Mouse (Mus musculus) neural tube, embryonic 13.5 days (tissue): ENCODE data around the gene Rnf114. TPM values are rescaled to one million over a fixed set of nuclear protein-coding genes. Genes with fewer than 3 reads are reported as not detected.

Experiments
- ATAC-seq: fragments of 200-750 bp; cut with Nextera tagmentation; 2 replicates; pipeline ENCODE4 v1.8.0; 2017; ENCODE audit warnings: low read depth, mild to moderate bottlenecking, moderate TSS enrichment, moderate library complexity
- H3K27ac ChIP-seq: fragments of 300-500 bp; sonication (generic); replicated peaks from 2 replicates; pipeline ENCODE4 v1.5.1; 2015; ENCODE audit warnings: moderate library complexity, mild to moderate bottlenecking, inconsistent platforms
- H3K27me3 ChIP-seq: fragments of 300-500 bp; sonication (generic); 2 replicates; pipeline ENCODE4 v1.6.1; 2015; ENCODE audit warnings: mild to moderate bottlenecking, inconsistent platforms
- H3K36me3 ChIP-seq: fragments of 300-500 bp; sonication (generic); 2 replicates; pipeline ENCODE4 v1.6.1; 2015; ENCODE audit warnings: mild to moderate bottlenecking, inconsistent platforms
- H3K4me1 ChIP-seq: fragments of 300-500 bp; sonication (generic); replicated peaks from 2 replicates; pipeline ENCODE4 v1.6.1; 2015; ENCODE audit warnings: inconsistent platforms
- H3K4me2 ChIP-seq: fragments of 300-500 bp; sonication (generic); 2 replicates; pipeline ENCODE4 v1.6.1; 2015; ENCODE audit warnings: inconsistent platforms, mild to moderate bottlenecking, moderate library complexity
- H3K4me3 ChIP-seq: fragments of 300-500 bp; sonication (generic); 2 replicates; pipeline ENCODE4 v1.5.1; 2015; ENCODE audit warnings: mild to moderate bottlenecking, inconsistent platforms
- H3K9ac ChIP-seq: fragments of 300-500 bp; sonication (generic); 2 replicates; pipeline ENCODE4 v1.6.1; 2015; ENCODE audit warnings: moderate library complexity, mild to moderate bottlenecking, inconsistent platforms
- H3K9me3 ChIP-seq: fragments of 300-500 bp; sonication (generic); 2 replicates; pipeline ENCODE4 v1.6.1; 2016; ENCODE audit warnings: inconsistent platforms
- WGBS: fragments of 180-500 bp; shearing (Covaris S2); methylation state at CpG from one replicate; pipeline ENCODE4 v1.1.7; 2015; 5-methylcytosine and 5-hydroxymethylcytosine counted together
- polyA plus RNA-seq: library from polyadenylated mRNA; unstranded; fragments of >200 nt; fragmentation: Nextera tagmentation; extraction: Ambion mirVana; gene quantifications from 2 replicates; pipeline ENCODE4 v1.2.1, GENCODE M21; 2015

The Rnf114 gene
- polyA plus RNA-seq, 1 experiment from 2014 or later = 128 TPM

DNA sequence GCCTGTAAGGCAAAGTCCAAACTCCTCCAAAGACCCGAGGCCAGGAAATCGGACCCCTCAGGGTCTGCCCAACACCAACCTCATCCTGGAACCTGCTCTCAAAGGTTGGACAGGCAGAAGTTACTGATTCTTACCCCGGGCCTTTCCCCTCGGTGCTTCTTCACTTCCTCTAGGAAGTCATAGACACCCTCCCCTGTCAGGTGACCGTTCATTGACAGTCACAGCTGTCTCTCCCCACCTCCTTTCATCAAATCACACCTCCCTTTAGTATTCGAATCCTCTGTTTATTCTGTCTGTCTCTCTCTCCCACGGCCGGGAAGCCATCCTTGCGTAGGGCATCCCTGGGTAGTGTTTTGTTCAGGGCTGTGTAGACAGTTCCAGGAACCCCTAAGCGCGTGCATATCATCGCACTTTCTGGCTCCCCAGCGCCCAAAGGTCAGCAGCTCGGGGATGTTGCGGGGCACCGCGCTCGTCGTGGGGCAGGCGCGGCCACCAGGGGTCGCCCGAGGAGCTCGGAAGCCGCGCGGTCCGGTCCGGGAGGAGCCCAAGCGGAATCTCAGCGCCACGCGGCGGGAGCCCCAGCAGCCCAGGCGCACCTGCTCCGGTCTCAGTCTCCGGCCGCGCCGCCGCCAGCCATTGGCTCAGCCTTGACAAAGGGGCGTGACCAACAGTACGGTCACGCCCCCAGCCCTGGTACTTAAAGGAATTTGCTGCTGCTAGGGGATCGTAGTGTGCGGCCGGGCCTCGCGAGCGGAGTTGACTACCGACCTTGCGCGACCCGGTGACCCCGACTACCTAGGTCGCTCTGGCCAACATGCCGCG lies 45.2 kb downstream of the Rnf114 start, which contains the start of gene Snai1:
Snai1 (plus strand) TSS at position 720 of the 822 bp plus-strand sequence.
- ATAC-seq = peak; percentile 96
- Histone ChIP-seq H3K27me3 (peaks cover 57% of the 10 kb centered on the region), H3K9ac (peak within 1 kb of the TSS; percentile 38), H3K4me2 (peak within 1 kb of the TSS; percentile 88), H3K4me3 (peak within 1 kb of the TSS; percentile 49), H3K27ac (no peak within 1 kb of the TSS), H3K36me3 (no peaks in the 10 kb centered on the region), H3K9me3 (no peaks in the 10 kb centered on the region), H3K4me1 (peaks cover 47% of the 10 kb centered on the region)
- 1% methylated on average over 58 of the region's 58 CpGs for WGBS

GRCm38 (mm10) chr2:167538671-167539306 lies 46.3 kb downstream of the Rnf114 start:
- no peaks in the 10 kb centered on the region for H3K9me3 ChIP-seq
- H3K4me3 ChIP-seq = peak overlapping the region; percentile 49
- H3K36me3 ChIP-seq = no peaks in the 10 kb centered on the region
- no peak overlapping the region for H3K27ac ChIP-seq
- peak overlapping the region; percentile 88 for H3K4me2 ChIP-seq
- peaks cover 57% of the 10 kb centered on the region for H3K27me3 ChIP-seq
- H3K9ac ChIP-seq = peak overlapping the region; percentile 38
- 0 out of 2 replicates have a peak, but pooled peaks have one; percentile 8 for ATAC-seq
- peaks cover 58% of the 10 kb centered on the region for H3K4me1 ChIP-seq
- 37% methylated on average over 34 of the region's 34 CpGs for WGBS

GRCm38 (mm10) chr2:167539536-167540476 lies 47.4 kb downstream of the Rnf114 start:
- Histone ChIP-seq H3K9me3 (no peaks in the 10 kb centered on the region), H3K27me3 (peaks cover 52% of the 10 kb centered on the region), H3K27ac (no peak overlapping the region), H3K4me1 (peaks cover 66% of the 10 kb centered on the region), H3K36me3 (no peaks in the 10 kb centered on the region), H3K9ac (peak overlapping the region; percentile 56), H3K4me3 (peak overlapping the region; percentile 49), H3K4me2 (peak overlapping the region; percentile 88)
- ATAC-seq = no peak
- WGBS = 19% methylated on average over 14 of the region's 14 CpGs

DNA sequence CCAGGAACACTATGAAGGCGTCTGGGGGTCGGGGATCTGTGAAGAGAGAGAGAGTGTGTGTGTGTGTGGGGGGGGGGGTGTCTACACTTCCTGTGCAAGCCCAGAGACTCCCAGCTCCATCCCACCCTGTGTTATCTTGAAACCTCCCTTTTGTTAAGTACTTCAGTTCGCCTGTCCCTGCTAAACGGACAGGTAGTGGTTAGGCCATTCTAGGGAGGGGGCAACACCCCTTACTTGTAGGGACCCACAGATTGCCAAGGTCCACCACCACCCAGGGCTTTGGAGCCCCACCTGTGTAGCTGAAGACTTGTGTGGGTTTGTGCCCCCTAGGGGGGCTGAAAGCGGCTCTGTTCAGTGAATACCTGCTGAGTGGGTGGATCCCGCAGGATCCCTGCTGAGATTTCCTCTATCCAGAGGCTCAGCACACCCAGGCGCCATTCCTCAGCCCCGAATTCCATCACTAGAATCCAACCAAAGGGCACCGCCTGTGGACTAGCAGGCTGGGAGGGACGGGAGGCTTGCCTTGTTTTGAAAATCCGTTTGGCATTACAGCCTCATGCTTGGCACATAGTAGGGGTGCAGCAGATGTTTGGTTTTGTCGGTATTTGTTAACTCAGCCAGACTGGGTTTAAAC lies 48.1 kb downstream of the Rnf114 start:
- ATAC-seq = no peak
- no peak overlapping the region for H3K27ac ChIP-seq
- H3K9ac ChIP-seq = peak overlapping the region; percentile 56
- H3K4me3 ChIP-seq = peak overlapping the region; percentile 49
- H3K36me3 ChIP-seq = no peaks in the 10 kb centered on the region
- peaks cover 66% of the 10 kb centered on the region for H3K4me1 ChIP-seq
- peaks cover 44% of the 10 kb centered on the region for H3K27me3 ChIP-seq
- 12% methylated on average over 12 of the region's 12 CpGs for WGBS
- no peaks in the 10 kb centered on the region for H3K9me3 ChIP-seq
- H3K4me2 ChIP-seq = peak overlapping the region; percentile 88

DNA sequence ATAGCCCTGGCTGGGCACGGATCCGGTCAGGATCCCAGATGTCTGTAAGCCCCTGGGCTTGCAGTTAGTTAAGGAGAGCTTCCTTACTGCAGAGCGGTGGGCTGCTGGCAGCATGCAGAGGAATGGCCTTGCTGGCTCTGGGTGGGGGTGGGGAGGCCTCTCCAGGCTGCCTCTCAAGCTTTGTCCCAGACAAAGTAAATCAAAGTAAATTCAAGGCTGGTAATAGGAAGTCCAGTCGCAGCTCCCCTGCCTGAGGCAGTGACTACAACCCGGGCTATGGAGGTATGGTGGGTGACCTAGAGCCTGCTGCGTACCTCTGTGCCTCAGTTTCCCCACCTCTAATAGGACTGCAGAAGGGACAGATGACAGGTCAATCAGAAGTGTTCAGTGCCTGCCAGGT lies 48.9 kb downstream of the Rnf114 start:
- peaks cover 66% of the 10 kb centered on the region for H3K4me1 ChIP-seq
- WGBS = 11% methylated on average over 6 of the region's 6 CpGs
- no peaks in the 10 kb centered on the region for H3K9me3 ChIP-seq
- H3K9ac ChIP-seq = peak overlapping the region; percentile 56; the same call in 1 of the 2 replicates
- H3K4me2 ChIP-seq = peak overlapping the region; percentile 88
- H3K4me3 ChIP-seq = peak overlapping the region; percentile 49
- no peaks in the 10 kb centered on the region for H3K36me3 ChIP-seq
- peaks cover 37% of the 10 kb centered on the region for H3K27me3 ChIP-seq
- no peak for ATAC-seq
- no peak overlapping the region; the same call in 1 of the 2 replicates for H3K27ac ChIP-seq

DNA sequence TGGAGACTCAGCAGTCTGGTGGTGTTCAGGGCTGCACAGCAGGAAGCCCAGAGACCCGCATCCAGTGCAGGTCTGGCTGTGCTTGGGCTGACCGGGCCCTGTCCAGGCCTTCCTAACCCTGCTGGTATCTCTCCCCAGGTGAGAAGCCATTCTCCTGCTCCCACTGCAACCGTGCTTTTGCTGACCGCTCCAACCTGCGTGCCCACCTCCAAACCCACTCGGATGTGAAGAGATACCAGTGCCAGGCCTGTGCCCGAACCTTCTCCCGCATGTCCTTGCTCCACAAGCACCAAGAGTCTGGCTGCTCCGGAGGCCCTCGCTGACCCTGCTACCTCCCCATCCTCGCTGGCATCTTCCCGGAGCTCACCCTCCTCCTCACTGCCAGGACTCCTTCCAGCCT lies 49.3 kb downstream of the Rnf114 start:
- 72% methylated on average over 12 of the region's 12 CpGs for WGBS
- Histone ChIP-seq H3K27ac (peak overlapping the region; percentile 24; the same call in 1 of the 2 replicates), H3K9me3 (no peaks in the 10 kb centered on the region), H3K4me1 (peaks cover 71% of the 10 kb centered on the region), H3K36me3 (no peaks in the 10 kb centered on the region), H3K27me3 (peaks cover 32% of the 10 kb centered on the region), H3K9ac (peak overlapping the region; percentile 56; the same call in 1 of the 2 replicates), H3K4me3 (peak overlapping the region; percentile 49; the same call in 1 of the 2 replicates), H3K4me2 (peak overlapping the region; percentile 88)
- no peak for ATAC-seq

- Histone ChIP-seq H3K4me1 (peaks cover 69% of the 10 kb centered on the region), H3K36me3 (no peaks in the 10 kb centered on the region), H3K9ac (no peak overlapping the region), H3K9me3 (no peaks in the 10 kb centered on the region), H3K27me3 (peaks cover 26% of the 10 kb centered on the region), H3K4me3 (no peak overlapping the region), H3K4me2 (peak overlapping the region; percentile 88; the same call in 1 of the 2 replicates), H3K27ac (no peak overlapping the region)
- 73% methylated on average over 4 of the region's 4 CpGs for WGBS
- no peak for ATAC-seq
Measured at GRCm38 (mm10) chr2:167542361-167542760, 49.9 kb downstream of the Rnf114 start.

DNA sequence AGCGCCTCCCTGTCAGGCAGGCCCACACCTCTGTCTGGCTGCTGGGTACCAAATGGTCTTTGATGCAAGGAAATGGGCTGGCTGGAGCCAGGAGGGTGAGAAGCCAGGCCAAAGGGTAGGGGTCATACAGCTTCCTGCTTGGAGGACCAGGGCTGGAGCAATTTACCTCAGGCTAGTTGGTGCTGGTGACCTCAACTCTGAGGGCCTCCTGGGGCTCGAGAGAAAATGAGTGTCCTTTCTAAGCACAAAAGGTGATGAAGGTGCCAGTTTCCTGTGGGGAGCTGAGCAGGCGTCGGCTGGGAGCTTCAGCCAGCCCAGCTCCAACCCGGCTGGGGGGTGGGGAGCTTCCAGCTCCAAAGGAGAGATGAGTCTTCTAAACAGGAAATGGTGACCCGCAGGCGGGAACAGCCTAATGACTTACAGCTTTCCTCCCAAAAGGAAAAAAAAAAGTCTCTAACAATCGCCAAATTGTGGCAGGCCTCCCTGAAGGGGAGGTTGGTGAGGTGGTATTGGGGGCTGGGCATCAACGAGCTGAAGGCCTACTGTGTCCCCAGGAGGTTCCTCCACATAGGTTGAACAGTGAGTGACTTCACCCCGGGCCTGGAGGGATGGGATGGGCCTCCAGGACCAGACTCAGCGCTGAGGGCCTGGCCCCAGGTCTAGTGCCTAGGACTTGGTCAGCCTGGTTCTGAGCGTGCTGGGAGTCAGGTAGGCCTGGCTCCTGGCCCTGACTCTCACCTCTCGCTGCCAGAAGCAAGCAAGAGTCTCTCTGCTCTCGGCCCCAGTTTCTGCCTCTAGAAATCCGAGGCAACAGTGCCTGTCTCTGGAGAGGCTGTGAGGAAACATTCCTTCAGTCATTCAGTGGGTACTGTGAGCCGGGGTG lies 50.9 kb downstream of the Rnf114 start:
- WGBS = 19% methylated on average over 16 of the region's 16 CpGs
- H3K27ac ChIP-seq = peak overlapping the region; percentile 81
- H3K4me2 ChIP-seq = 0 out of 2 replicates have a peak overlapping the region, but pooled peaks have one; percentile 4
- no peaks in the 10 kb centered on the region for H3K9me3 ChIP-seq
- no peaks in the 10 kb centered on the region for H3K36me3 ChIP-seq
- H3K4me1 ChIP-seq = peaks cover 60% of the 10 kb centered on the region
- H3K27me3 ChIP-seq = peaks cover 24% of the 10 kb centered on the region
- no peak overlapping the region for H3K4me3 ChIP-seq
- peak overlapping the region; percentile 41 for H3K9ac ChIP-seq
- ATAC-seq = no peak

- Histone ChIP-seq H3K4me1 (peaks cover 56% of the 10 kb centered on the region), H3K36me3 (no peaks in the 10 kb centered on the region), H3K27ac (peak overlapping the region; percentile 81), H3K27me3 (peaks cover 18% of the 10 kb centered on the region), H3K9me3 (no peaks in the 10 kb centered on the region), H3K9ac (0 out of 2 replicates have a peak overlapping the region, but pooled peaks have one; percentile 26), H3K4me3 (no peak overlapping the region), H3K4me2 (no peak overlapping the region)
- ATAC-seq = no peak
- WGBS = 6% methylated on average over 4 of the region's 4 CpGs
Measured at GRCm38 (mm10) chr2:167544004-167544356, 51.5 kb downstream of the Rnf114 start.

GRCm38 (mm10) chr2:167544456-167544855 lies 52.0 kb downstream of the Rnf114 start:
- H3K4me3 ChIP-seq = no peak overlapping the region
- H3K36me3 ChIP-seq = no peaks in the 10 kb centered on the region
- H3K9ac ChIP-seq = 0 out of 2 replicates have a peak overlapping the region, but pooled peaks have one; percentile 26
- no peak for ATAC-seq
- H3K4me1 ChIP-seq = peaks cover 56% of the 10 kb centered on the region
- WGBS = 54% methylated on average over 5 of the region's 5 CpGs
- peak overlapping the region; percentile 81 for H3K27ac ChIP-seq
- no peaks in the 10 kb centered on the region for H3K9me3 ChIP-seq
- H3K27me3 ChIP-seq = peaks cover 14% of the 10 kb centered on the region
- H3K4me2 ChIP-seq = no peak overlapping the region
